Mouse (Mus musculus): Measurements from ENCODE around the gene Peli3.
A peak's percentile ranks its signal among the peaks of the same experiment; 100 is the strongest.
"Not testable (repeated sequence)": the region's sequence is repeated elsewhere in the genome, so short reads cannot be mapped to it uniquely, and the experiment has no call there.

Peli3 gene

GRCm38 (mm10) chr19:4942551-4943252, at the start of gene Peli3:
Gene Peli3 (minus strand): TSS chr19:4943127.
- peak; percentile 80 for DNase-seq (ENCODE audit: low read depth, low spot score)

GRCm38 (mm10) chr19:4992371-4992770, 49.4 kb upstream of the Peli3 start:
- no peak for DNase-seq (ENCODE audit: low read depth, low spot score)

GRCm38 (mm10) chr19:4990716-4991115, 47.8 kb upstream of the Peli3 start:
- DNase-seq (ENCODE audit: low read depth, low spot score): no peak

- DNase-seq (ENCODE audit: low read depth, low spot score): no peak
Measured at GRCm38 (mm10) chr19:4990256-4990625, 47.3 kb upstream of the Peli3 start, which contains the start of gene Npas4. Gene Npas4 (minus strand): TSS chr19:4990316.

- DNase-seq (ENCODE audit: low read depth, low spot score): peak; percentile 85
Measured at GRCm38 (mm10) chr19:4989434-4990255, 46.7 kb upstream of the Peli3 start.

- no peak for DNase-seq (ENCODE audit: low read depth, low spot score)
Measured at GRCm38 (mm10) chr19:4989013-4989412, 46.1 kb upstream of the Peli3 start.

- DNase-seq (ENCODE audit: low read depth, low spot score): peak; percentile 64
Measured at GRCm38 (mm10) chr19:4981767-4982166, 38.8 kb upstream of the Peli3 start.

GRCm38 (mm10) chr19:4968236-4968635, 25.3 kb upstream of the Peli3 start:
- DNase-seq (ENCODE audit: low read depth, low spot score): no peak

- DNase-seq (ENCODE audit: low read depth, low spot score): peak; percentile 92
Measured at GRCm38 (mm10) chr19:4961928-4962601, 19.1 kb upstream of the Peli3 start, which contains the start of gene Mrpl11. Gene Mrpl11 (plus strand): TSS chr19:4962147.

GRCm38 (mm10) chr19:4948641-4949040, 5.7 kb upstream of the Peli3 start:
- not testable (repeated sequence) for DNase-seq (ENCODE audit: low read depth, low spot score)

- no peak for DNase-seq (ENCODE audit: low read depth, low spot score)
Measured at GRCm38 (mm10) chr19:4945540-4945939, 2.6 kb upstream of the Peli3 start.

- DNase-seq (ENCODE audit: low read depth, low spot score): no peak
Measured at GRCm38 (mm10) chr19:4943253-4943588, 294 bp upstream of the Peli3 start.

- DNase-seq (ENCODE audit: low read depth, low spot score): no peak
Measured at GRCm38 (mm10) chr19:4937444-4938310, 5.2 kb downstream of the Peli3 start.

- no peak for DNase-seq (ENCODE audit: low read depth, low spot score)
Measured at GRCm38 (mm10) chr19:4936896-4937295, 6.0 kb downstream of the Peli3 start.

- DNase-seq (ENCODE audit: low read depth, low spot score): no peak
Measured at GRCm38 (mm10) chr19:4928781-4929180, 14.1 kb downstream of the Peli3 start.

- DNase-seq (ENCODE audit: low read depth, low spot score): peak; percentile 94
Measured at GRCm38 (mm10) chr19:4927904-4928531, 14.9 kb downstream of the Peli3 start, which contains the start of gene Dpp3. Gene Dpp3 (minus strand): TSS chr19:4928287.

GRCm38 (mm10) chr19:4925121-4925860, 17.6 kb downstream of the Peli3 start:
- DNase-seq (ENCODE audit: low read depth, low spot score): no peak

GRCm38 (mm10) chr19:4919652-4920051, 23.3 kb downstream of the Peli3 start:
- DNase-seq (ENCODE audit: low read depth, low spot score): no peak

GRCm38 (mm10) chr19:4916827-4917226, 26.1 kb downstream of the Peli3 start:
- no peak for DNase-seq (ENCODE audit: low read depth, low spot score)

Measured in retina, adult 2 months (tissue).